Mouse (Mus musculus): ENCODE data around the gene Atpif1.

DNA sequence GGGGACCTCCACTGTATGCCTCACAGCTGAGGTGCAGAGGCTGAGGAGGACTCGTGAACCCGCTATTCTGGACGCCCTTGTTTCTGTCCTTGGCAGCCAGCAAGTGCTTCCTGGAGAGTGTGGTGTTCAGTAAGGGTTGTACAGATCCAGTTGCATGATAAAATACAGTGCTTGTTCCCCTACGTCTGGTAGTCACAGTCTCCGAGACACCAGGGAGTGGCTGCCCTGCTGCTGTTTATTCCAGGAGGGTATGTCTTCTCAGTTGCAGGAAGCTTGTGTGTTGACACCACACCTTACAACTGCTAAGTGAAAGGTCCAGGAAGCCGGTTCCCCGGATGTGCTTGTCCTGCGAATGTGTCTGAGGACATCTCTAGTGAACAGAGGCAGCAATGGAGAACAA, 21.2 kb upstream of the Atpif1 start:
- TF ChIP-seq GATA1 (IDR thresholded peaks at IDR 0.05; ENCODE audit: borderline replicate concordance, low read length) (no peak), FLI1 (IDR thresholded peaks at IDR 0.05; ENCODE audit: low read length) (no peak)

All from megakaryocyte, embryonic 14.5 days (primary cell).